Mouse (Mus musculus) cerebellum, adult 9-11 months (tissue): ENCODE data around the gene Dnmt3l.
A peak's percentile ranks its signal among the peaks of the same experiment; 100 is the strongest.
"Not testable (repeated sequence)": the region's sequence is repeated elsewhere in the genome, so short reads cannot be mapped to it uniquely, and the experiment has no call there.

Source experiments
- DNase-seq: peaks from one replicate; pipeline ENCODE4 v3.0.0; 2022

Dnmt3l gene

GRCm38 (mm10) chr10:78086444-78087061, 44.8 kb downstream of the Dnmt3l start:
- no peak for DNase-seq

- DNase-seq = no peak
These were observed 45.4 kb downstream of the Dnmt3l start for GRCm38 (mm10) chr10:78087101-78087511.

DNA sequence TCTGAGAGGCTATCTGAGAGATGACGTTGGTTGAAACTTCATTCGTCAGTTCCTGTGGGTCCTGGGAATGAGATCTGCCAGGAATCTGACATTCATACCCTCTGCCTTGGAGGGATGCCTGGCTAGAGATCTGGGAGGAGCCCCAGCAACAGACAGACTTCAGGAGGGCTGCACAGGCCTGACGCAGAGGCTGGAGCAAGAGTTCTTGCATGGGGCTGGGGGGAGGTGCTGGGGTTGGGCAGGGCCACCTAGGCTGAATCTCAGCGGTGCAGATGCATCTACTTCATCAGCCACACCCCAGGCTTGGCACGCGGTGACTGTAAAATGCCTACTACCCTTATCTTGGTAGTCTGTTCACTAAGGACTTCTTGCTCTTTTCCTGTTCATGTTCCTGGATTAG, 48.5 kb downstream of the Dnmt3l start:
- no peak for DNase-seq

- DNase-seq = no peak
These were observed 49.2 kb downstream of the Dnmt3l start for GRCm38 (mm10) chr10:78090706-78091491.

- DNase-seq = no peak
These were observed 50.3 kb downstream of the Dnmt3l start for GRCm38 (mm10) chr10:78091865-78092724.

GRCm38 (mm10) chr10:78092725-78093029, 50.9 kb downstream of the Dnmt3l start:
- DNase-seq = no peak

DNA sequence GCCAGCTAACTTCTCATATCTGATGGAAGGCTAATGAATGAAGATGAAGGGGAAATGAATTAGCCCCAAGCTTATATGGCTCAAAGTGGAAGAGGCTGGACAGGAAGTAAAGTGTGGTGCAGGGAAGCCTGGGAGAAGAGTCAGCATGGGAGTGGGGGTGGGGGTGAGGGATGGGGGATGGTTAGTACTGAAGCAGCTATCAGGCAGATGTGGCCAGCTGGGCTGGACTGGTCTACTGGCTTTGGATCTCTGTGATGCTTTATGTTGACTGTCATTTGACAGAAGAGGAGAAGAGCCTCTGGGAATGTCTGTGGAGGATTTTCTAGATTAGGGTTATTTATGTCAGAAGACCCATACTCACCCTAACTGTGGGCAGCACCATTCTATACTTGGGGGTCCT, 53.5 kb downstream of the Dnmt3l start:
- DNase-seq = no peak

DNA sequence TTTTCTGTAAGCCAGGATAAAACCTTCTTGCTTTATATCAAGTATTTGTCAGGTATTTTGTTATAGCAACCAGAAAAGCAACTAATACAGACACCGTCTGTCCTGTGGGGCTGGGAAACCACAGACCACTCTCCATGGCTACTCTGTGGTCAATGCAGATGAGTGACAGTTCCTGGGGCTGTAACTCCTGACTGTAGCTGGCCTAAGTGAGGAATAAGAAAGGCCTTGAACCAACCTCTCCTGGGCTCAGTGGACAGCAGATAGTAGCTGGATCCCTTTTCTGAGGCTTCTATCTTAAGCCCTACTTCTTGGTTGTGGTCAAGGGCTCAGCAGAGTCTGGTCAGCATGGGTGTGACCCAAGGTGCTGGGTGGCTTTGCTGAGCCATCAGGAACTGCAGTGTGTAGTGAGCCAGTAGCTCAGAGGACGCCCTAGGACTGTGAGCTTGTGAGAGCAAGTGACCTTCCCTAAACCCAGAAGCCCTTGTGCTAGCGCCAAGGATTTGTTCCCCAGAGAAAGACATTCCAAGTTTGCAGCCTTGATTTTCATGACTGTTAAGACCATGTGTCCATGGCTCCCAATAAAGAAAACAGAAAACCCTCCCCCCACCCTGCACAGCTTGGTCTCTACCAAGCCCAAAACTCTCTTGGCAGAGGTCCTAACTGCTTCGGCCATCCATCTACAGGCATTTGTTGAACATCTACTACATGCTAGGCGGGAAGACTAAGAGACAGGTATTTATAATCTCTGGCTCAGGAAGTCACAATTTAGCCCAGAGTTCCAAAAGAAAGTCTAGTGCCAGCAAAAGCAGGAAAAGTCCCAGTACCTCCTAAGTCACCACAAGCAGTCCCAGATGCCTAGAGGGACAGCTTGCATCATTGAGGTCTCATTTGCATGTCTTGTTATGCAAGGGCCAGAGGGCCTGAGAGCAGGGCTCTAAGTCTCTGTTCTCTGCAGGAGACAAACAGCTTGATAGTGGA, 54.5 kb downstream of the Dnmt3l start:
- DNase-seq = no peak

- not testable (repeated sequence) for DNase-seq
These were observed 58.1 kb downstream of the Dnmt3l start for GRCm38 (mm10) chr10:78099860-78100259.

GRCm38 (mm10) chr10:78100989-78101780, 59.4 kb downstream of the Dnmt3l start:
- no peak for DNase-seq

DNA sequence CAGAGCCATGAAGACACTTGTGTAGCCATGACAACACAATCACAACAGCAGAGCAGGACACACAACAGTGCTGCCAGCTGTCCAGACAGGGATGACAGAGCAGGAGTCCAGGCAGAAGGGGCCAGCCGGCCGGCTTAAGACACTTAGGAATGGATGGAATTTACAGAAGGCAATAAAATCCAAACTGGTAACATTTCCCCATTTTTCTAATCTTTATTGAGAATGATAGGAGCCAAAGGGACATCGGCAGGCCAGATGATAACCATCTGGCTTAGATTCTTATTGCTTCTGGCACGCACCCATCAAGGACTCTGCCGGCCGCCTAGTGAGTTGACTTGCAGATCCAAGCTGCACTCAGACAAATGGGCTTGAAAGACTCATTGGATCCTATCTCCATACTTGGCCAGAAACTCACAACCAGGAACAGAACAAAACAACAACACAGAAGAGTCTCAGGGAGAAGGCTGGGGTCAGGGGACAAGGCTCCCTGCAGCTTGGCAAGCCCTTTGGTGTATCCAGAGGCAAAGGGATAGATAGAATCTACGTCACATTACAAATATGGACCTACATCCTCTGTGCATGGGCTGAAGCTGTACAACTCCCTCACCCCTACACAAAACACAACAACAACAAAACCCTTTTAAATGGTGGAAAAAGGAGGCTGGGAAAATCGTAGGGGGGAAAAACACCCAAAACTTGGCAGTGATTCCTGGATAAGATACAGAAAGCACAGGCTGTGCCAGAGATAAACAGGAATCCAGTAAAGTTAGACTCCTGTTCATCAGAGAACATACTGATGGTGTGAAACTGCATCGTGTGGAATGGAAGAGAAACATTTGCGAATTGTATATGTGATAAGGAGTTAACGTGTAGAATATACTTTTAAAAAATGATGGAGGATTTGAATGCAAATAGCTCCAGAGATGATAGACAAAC, 63.1 kb downstream of the Dnmt3l start:
- peak; percentile 10 for DNase-seq

GRCm38 (mm10) chr10:78105548-78105947, 63.8 kb downstream of the Dnmt3l start:
- DNase-seq = peak; percentile 69
